Mouse (Mus musculus): Measurements from ENCODE around the gene Deup1. TPM values are rescaled to one million over a fixed set of nuclear protein-coding genes. Genes with fewer than 3 reads are reported as not detected.

Deup1 gene
- total RNA-seq (2014; fragmentation: Nextera tagmentation): not detected in 2 replicates
- not detected in 2 replicates for total RNA-seq (2017)

- ATAC-seq (replicated peaks; ENCODE audit: low FRiP score, low TSS enrichment, poor library complexity, severe bottlenecking): no peak
These were observed at the start of gene Deup1 for GRCm38 (mm10) chr9:15627785-15628287. Gene Deup1, minus strand, starts transcription at chr9:15627933.

DNA sequence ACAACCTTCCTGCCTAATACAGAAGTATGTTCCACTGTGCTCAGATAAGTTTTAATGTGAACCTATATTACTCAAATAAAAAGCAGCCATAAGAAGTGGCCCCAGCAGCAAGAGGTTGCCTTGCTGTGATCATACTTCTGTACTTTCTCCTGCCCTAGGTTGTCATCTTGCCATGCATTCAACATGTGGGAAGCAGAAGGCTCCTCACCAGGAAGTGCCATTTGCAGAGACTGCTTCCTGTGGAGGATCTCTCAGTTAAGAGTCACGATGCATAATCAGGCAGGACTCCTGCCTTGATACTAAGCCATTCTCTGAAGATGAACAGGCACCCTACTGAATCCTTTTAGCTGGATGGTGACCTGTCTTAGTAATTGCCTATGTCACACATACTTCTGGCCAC, 44.5 kb upstream of the Deup1 start:
- ATAC-seq (replicated peaks; ENCODE audit: low FRiP score, low TSS enrichment, poor library complexity, severe bottlenecking): no peak

DNA sequence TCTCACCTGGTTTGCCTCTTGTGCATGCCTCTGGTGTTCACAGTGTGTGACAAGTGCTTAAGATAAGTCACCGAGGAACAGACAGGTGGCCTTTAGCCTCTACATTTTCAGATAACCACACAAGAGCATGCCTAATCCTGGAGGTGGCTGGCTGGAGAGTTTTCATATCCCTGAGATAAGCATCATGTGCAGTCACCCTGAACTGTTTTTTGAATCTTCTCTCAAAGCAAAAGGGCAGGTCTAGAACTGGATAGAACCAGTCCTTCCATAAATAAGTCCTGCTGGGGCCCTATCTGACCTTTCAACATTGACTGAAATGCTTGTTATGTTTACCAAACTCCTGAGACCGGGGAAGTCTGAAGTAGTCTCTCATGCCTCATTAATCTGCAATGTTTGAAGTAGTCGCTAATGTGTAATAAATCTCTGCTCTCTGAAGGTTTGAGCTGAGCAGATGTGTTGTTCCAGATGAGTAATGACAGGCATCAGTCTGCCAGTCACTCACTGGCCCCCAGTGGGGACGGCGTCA, 42.3 kb upstream of the Deup1 start:
- no peak for ATAC-seq (replicated peaks; ENCODE audit: low FRiP score, low TSS enrichment, poor library complexity, severe bottlenecking)

- no peak for ATAC-seq (replicated peaks; ENCODE audit: low FRiP score, low TSS enrichment, poor library complexity, severe bottlenecking)
These were observed 41.7 kb upstream of the Deup1 start for GRCm38 (mm10) chr9:15669452-15669851.

- no peak for ATAC-seq (replicated peaks; ENCODE audit: low FRiP score, low TSS enrichment, poor library complexity, severe bottlenecking)
These were observed 36.9 kb upstream of the Deup1 start for GRCm38 (mm10) chr9:15664606-15665005.

GRCm38 (mm10) chr9:15659069-15659468, 31.3 kb upstream of the Deup1 start:
- no peak for ATAC-seq (replicated peaks; ENCODE audit: low FRiP score, low TSS enrichment, poor library complexity, severe bottlenecking)

DNA sequence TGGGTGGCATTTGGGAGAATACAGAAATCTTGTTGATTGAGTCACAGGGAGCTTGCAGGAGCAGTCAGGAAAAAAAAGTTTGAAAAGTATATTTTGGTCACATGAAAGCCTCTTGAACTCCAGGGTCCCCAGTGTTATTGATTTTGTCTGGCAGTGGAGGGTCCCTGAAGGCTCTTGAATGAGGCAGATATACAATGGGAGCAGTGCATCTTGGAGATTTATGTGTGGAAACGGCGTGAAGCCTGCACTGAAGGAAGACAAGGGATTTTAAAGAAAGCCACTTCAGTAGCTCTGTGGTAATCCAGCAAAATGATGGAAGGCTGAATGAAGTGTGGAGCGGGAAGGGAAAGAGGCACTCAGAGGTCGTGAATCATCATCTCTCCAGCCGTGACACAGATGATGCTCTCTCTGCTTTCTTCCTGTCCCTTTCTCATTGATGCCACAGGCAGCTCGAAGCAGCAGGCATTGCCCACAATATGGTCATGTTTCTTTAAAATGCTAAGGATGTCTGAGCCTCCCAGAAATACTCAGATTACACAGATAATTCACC, 30.6 kb upstream of the Deup1 start:
- ATAC-seq (replicated peaks; ENCODE audit: low FRiP score, low TSS enrichment, poor library complexity, severe bottlenecking): no peak

GRCm38 (mm10) chr9:15653036-15653435, 25.3 kb upstream of the Deup1 start:
- no peak for ATAC-seq (replicated peaks; ENCODE audit: low FRiP score, low TSS enrichment, poor library complexity, severe bottlenecking)

DNA sequence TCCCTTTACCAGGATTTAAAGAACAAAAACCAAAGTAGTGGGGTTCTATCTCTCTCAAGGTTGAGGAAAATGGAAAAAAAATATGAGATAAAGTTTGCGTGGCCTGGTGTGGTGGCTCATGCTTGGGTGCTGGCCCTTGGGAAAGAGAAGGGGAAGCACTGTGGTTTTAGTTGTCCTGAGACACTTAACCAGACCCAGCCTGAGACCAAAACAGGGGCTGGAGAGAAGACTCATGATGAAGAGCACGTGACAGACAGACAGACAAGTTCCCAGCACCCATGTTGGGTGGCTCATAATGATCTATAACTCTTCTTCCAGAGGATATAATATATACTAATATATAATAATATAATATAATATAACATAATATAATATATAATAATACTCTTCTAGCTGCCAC, 22.2 kb upstream of the Deup1 start:
- ATAC-seq (replicated peaks; ENCODE audit: low FRiP score, low TSS enrichment, poor library complexity, severe bottlenecking): no peak

- ATAC-seq (replicated peaks; ENCODE audit: low FRiP score, low TSS enrichment, poor library complexity, severe bottlenecking): no peak
These were observed 349 bp downstream of the Deup1 start for GRCm38 (mm10) chr9:15627384-15627783.

DNA sequence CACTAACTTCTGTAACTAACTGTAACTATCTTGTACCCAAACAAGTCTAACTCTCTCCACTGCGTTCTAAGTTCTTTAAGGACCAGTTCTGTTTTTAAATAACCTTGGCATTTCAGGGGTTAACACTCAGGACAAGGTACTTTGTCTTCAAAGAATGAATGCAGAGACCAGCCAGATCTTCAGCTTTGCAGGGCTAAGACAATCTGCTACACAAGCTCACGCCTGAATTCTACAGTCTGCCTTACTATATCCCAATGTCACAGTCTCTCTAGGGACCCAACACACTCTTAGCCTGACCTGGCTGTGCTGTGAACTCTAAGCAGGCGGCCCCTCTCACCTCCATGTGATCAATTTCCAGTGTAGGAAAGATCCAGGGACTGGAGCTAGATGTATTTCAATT, 3.0 kb downstream of the Deup1 start:
- ATAC-seq (replicated peaks; ENCODE audit: low FRiP score, low TSS enrichment, poor library complexity, severe bottlenecking): no peak

- ATAC-seq (replicated peaks; ENCODE audit: low FRiP score, low TSS enrichment, poor library complexity, severe bottlenecking): no peak
These were observed 8.0 kb downstream of the Deup1 start for GRCm38 (mm10) chr9:15619767-15620166.

- no peak for ATAC-seq (replicated peaks; ENCODE audit: low FRiP score, low TSS enrichment, poor library complexity, severe bottlenecking)
These were observed 8.6 kb downstream of the Deup1 start for GRCm38 (mm10) chr9:15619020-15619590.

DNA sequence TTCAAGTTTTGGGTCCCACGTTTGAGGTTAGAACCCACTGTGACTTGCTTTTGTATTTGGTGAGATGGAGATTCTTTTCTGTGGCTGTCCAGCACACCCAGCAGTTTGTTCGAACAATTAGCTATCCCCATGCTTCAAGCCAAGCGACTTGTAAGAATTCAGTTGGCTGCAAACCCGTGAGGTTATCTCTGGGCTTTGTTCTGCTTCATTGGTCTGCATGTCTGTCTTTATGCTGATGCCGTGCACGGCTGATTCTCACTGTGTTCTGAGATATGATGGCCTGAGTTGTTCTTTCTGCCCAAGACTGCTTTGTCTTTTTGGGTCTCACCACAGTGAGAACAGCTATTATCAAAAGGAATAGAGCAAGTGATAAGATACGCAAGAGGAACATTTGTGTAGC, 10.7 kb downstream of the Deup1 start:
- ATAC-seq (replicated peaks; ENCODE audit: low FRiP score, low TSS enrichment, poor library complexity, severe bottlenecking): no peak

- ATAC-seq (replicated peaks; ENCODE audit: low FRiP score, low TSS enrichment, poor library complexity, severe bottlenecking): no peak
These were observed 11.3 kb downstream of the Deup1 start for GRCm38 (mm10) chr9:15616471-15616870.

DNA sequence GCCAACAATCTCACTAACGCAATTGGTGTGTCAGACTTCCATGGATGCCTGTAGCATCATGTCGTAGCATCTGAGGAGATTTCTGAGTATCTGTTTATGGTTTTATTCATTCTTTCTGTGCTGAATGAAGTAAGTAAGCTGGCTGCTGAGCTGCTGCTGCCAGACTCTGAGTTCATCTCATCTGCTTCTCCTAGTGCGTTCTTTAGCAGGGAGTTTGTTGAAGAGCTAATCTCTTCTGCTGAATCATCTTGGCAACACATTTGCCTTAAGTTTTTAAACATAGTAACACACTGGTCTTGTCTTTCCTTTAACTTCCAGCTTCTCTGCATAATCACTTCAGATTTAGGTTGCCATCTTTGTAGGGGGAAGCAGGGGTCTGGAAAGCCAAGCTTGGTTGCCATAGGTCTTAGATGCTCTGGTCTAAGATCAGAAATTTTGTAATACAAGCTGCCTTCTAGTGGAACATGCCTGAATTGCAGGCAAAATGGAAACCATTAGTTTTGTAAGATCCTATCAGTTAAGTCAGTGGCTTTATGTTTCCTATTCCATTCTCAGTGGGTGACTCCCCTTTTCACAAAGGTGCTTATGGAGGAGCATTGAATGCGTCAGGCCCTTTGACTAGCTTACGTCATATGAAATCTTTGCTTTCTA, 18.3 kb downstream of the Deup1 start:
- no peak for ATAC-seq (replicated peaks; ENCODE audit: low FRiP score, low TSS enrichment, poor library complexity, severe bottlenecking)

- ATAC-seq (replicated peaks; ENCODE audit: low FRiP score, low TSS enrichment, poor library complexity, severe bottlenecking): no peak
These were observed 20.1 kb downstream of the Deup1 start for GRCm38 (mm10) chr9:15607601-15608000.

- no peak for ATAC-seq (replicated peaks; ENCODE audit: low FRiP score, low TSS enrichment, poor library complexity, severe bottlenecking)
These were observed 24.6 kb downstream of the Deup1 start for GRCm38 (mm10) chr9:15603156-15603555.

DNA sequence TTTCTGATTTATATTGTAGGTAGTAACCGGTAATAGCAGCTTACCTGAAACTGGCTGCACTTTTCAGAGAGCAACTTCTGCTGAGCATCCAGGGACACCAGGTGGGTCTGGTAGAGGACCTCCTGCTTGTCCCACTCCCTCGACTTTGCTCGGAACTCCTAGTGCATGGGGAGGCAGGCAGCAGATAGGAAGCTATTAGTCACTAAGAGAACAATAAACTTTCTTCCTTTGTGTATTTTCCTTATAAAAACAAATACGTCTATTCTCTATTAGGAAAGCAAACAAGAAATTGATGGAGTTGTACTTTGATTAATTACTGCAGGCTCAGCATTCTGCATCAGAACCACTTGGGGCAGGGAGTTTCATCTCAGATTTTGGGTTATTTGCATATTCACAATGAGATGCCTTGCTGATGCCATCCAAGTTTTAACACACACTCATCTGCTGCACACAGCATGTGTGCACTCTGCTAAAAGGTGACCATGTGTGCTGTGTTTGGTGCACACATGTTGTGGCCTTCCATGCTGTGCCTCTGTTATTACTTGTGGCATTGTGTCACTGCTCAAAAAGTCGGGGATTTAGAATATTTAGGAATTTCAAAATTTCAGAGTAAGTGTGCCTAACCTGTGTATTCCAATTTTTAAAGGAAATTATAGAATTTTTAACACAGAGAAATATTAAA, 26.7 kb downstream of the Deup1 start:
- no peak for ATAC-seq (replicated peaks; ENCODE audit: low FRiP score, low TSS enrichment, poor library complexity, severe bottlenecking)

- ATAC-seq (replicated peaks; ENCODE audit: low FRiP score, low TSS enrichment, poor library complexity, severe bottlenecking): no peak
These were observed 27.4 kb downstream of the Deup1 start for GRCm38 (mm10) chr9:15600156-15600858.
